Mouse (Mus musculus) naive thymus-derived CD4-positive, alpha-beta T cell, adult 2 months (primary cell): Measurements from ENCODE around the gene Sytl3.
A peak's percentile ranks its signal among the peaks of the same experiment; 100 is the strongest.

Experiments
- DNase-seq: peaks from one replicate; pipeline ENCODE4 v3.0.0-alpha.2; 2011; ENCODE audit warnings: low read depth

The Sytl3 gene

GRCm38 (mm10) chr17:6752375-6752774 lies 93.5 kb downstream of the Sytl3 start:
- no peak for DNase-seq

DNA sequence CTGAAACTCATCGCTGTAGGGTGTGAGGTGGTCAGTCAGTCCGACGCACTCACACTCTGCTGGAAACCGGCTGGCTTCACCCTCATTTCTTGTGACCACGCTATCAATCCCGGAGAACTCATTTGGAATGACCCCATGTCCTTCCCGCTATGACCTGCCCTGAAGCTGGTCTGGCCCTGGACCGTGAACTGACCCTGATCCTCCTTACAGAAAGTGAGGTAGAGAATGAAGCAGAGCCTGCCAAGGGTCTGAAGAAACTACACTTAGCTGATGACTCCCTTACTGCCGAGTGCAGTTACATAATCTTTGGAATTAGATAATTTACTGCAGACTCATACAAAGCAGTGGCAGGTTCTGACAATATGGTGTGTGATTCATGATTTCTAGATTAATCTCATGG lies 96.3 kb downstream of the Sytl3 start:
- DNase-seq: no peak

DNA sequence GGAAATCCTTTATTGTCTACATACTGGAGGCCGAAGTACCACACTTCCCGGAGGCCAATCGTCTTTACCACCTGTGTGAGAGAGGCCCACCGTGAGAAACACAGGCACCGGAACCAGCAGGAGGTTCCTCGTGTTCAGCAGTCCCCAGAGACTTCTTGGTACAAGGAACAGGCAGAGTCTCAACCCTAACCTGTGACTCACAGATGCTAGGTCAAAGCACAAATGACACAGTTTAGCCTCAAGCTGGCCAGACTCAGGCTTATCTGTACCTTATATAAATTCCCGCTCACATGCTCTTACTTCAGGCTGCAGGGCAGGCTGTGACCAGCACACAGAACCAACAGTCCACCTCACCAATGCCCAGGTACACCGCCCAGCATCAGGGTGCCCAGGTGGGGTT lies 97.0 kb downstream of the Sytl3 start:
- no peak for DNase-seq

DNA sequence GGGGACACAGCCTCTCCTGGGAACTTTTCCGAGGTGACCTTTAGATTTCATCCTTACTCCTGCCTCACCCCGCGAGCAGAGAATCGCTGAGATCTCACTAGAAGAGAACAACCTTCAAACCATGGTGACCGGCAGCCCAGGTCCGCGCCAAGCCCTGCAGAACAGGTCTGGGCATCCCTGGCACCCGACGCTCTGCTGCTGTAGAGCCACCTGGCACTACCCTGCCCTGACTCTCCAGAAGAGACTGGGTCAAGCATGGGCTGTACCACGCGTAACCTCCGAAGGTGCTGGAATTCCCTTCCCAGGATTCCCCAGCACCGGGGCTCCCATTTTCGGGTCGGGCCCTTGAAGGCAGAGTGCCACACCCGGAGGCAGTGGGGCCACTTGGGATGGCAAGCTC lies 99.0 kb downstream of the Sytl3 start:
- DNase-seq: no peak

DNA sequence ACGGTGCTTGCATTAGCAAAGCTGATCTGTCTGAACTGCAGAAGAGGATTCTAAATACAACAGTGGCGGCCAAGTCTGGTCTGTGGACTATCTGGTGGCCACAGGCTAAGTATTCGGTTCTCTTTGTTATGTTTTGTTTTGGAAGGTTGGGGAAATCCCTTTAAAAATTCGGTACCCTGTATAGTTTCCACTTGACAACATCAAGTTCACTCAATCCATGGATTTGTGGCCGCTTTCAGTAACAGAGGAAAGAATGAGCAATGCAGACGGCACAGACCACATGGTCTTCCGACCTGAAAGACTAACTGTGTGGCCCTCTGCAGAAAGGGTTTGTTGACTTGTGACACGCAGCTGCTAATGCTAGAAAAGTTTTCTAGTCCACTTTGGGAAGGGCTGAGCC lies 100.0 kb downstream of the Sytl3 start:
- no peak for DNase-seq

GRCm38 (mm10) chr17:6759717-6760292 lies 100.9 kb downstream of the Sytl3 start:
- DNase-seq: no peak

DNA sequence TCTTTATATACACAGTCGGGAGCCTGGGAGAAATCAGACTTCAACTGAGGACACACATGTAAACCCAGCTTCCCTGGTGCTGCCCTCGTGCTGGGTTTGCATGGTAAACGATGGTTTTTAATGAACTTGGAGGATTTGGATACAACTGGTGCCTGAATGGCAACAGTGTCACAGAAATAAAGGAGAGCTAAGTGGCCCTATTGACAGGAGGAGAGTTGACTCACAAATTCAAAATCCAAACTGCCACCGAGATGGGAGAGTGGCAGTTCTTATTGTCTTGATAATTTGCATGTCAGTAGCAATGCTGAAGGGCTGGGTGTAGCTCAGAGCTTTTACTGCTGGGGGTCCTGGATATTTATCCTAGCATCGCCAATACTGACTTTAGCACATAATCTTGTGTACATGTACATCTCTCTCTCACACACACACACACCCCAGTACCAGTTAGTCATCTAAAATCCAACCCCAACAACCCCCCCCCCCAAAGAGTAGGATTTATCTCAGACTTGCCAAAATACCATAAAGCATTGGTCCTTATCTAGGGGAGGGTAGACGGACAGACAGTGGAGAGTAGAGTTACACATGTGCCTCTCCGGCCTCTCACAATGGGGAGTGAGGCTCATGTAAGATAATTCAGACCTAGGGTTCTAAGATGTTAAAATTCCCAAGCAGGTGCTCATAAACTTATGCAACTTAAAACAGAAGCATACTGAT lies 104.8 kb downstream of the Sytl3 start:
- no peak for DNase-seq

GRCm38 (mm10) chr17:6764227-6764593 lies 105.3 kb downstream of the Sytl3 start:
- no peak for DNase-seq

GRCm38 (mm10) chr17:6764730-6765129 lies 105.8 kb downstream of the Sytl3 start:
- no peak for DNase-seq

- no peak for DNase-seq
Observed at GRCm38 (mm10) chr17:6765886-6766285, 107.0 kb downstream of the Sytl3 start.

- no peak for DNase-seq
Observed at GRCm38 (mm10) chr17:6766823-6767222, 107.9 kb downstream of the Sytl3 start.

DNA sequence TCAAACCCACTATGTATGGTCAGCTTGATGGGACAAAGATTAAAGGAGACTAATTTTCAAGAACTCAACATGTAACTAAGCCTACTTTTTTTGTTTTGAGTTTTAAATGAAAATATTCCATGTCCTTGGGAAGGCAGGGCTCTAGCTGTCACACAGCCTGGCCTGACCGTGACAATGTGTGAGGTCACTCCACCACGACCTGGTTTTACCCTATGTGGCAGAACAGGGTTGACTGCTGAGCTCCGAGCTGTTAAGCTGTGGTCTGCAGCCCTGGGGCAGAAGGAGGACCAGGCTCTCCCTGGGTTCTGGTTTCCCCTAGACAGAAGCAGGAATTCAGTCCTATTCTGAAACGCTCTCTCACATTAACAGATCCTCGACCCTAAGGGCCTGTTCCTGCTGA lies 108.9 kb downstream of the Sytl3 start:
- no peak for DNase-seq

DNA sequence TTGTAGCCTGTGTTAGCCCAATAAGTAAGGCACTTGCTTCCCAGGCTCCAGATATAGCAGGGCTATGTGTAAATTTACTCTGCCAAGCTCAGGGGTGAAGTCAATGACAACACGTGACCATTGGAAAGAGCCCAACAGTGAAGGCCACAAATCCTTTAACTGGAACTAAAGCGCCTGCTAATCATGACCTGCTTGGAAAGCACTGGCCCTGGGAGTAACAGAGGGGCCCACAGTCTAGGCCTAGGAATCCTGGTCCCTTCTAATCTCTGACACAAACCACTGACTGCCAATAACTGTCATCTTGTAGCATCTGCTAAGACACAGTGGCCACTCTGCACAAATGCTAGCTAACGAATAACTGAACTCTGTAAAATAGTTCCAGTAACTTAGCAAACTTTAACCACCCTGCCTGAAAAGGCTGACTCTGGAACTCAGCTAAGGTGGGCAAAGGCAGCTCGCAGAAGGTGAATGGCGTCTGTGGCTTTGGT lies 109.5 kb downstream of the Sytl3 start:
- no peak for DNase-seq

DNA sequence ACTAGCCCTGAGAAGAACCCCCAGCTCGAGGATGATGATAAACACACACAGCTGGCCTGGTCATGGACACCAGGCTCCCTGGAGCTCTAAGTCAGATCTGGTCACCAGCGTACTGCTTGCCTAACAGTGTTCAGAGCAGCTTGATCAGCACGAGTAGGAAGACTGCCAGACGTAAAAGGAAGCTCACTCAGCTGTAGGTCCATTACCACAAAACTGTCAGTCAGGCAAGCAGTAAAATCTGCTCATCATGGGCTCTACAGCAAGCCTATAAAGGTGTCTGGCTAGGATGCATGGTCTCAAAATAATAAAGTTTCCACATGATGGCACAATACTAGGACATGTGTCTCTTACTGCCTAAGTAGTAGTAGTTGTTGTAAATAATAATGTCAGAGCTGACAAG lies 110.7 kb downstream of the Sytl3 start:
- peak; percentile 61 for DNase-seq

- peak; percentile 66 for DNase-seq
Observed at GRCm38 (mm10) chr17:6771661-6772489, 113.0 kb downstream of the Sytl3 start.

DNA sequence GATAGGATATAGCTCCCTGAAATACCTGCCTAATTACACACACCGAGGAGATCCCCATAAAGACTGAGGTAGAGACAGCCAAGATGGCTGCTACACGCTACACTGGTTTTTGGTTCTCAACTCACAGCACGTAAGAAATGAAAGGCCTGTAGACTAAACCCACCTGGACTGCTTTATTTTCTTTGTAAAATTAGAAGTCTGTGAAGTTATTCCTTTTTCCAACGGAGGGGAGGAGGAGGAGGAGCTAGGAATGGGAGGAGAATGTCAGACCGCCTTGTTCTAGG lies 113.5 kb downstream of the Sytl3 start:
- DNase-seq: no peak

DNA sequence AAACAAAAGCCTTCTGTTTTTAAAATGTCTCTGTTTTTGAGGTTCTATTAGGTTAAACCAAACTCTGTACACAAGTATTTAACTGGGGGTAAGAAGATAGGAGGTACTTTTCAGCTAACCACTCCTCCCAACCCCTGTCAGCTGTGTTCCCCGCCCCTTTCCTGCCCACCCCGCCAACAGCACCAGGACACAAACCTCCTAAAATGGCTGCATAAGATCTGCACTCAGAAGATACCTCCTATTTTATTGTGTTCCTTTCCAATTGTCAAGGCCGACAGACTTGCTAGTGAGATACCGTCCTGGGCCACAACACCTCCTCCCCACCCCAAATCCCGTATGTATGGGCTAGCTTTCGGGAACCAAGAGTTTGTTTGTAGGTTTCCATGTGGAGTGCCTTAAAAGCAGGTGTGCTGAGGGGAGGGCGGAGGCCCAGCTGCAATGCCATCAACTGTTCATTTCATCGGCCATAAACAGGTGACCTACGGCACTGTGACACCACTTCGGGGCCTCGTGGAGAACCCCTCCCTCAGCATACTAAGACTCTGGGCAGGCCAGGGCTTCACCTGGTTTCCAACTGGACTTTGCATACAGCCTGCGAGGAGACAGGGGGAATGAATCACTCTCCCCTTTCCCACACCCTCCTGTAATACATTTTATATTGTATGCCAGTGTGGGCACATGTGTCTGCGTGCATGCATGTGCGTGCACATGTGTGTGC lies 114.5 kb downstream of the Sytl3 start:
- DNase-seq: peak; percentile 49

DNA sequence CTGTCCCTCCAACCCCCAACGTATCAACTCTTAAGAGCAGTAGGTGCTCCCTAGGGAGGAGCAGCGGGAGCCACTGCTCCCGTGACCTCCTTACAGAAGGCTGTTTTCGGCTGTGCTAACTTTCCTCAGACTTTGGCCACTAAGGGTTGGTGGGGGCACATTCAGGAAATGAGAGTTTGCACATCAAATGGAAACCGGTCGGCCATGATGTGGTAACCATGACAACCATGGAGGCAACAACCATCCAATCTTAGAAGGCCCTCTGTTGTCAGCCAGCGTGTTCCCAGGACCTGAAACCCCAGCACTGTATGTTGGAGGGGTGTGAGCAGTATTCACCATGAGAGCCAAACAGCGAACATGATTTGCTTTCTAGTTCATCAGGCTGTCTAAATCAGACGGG lies 116.3 kb downstream of the Sytl3 start:
- DNase-seq: peak; percentile 77

- peak; percentile 55 for DNase-seq
Observed at GRCm38 (mm10) chr17:6775671-6776070, 116.8 kb downstream of the Sytl3 start.

DNA sequence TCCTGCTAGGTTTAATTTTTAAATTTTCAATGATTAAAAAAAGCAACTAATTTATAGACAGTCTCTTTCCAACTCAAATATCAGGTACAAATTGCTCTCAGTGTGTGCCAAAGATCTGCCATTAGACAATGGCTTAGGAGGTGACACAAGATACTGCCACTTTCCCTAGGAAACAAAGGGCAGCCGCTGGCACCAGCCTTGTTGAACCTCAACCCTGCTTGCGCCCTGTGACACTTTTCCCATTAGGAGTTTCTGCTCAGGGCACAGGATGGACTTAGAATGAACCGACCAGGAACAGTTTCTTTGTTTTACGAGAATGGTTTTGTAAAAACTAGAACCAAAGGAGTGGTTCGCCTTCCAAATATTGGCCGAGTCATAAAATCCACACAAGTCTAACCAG lies 117.2 kb downstream of the Sytl3 start:
- DNase-seq: no peak

- no peak for DNase-seq
Observed at GRCm38 (mm10) chr17:6776576-6776975, 117.7 kb downstream of the Sytl3 start.

- DNase-seq: no peak
Observed at GRCm38 (mm10) chr17:6777061-6777460, 118.2 kb downstream of the Sytl3 start.
